Mouse (Mus musculus) hindbrain, embryonic 10.5 days (tissue): Measurements from ENCODE around the gene Bri3. TPM values are rescaled to one million over a fixed set of nuclear protein-coding genes. Genes with fewer than 3 reads are reported as not detected.

Source experiments
- DNase-seq: peaks from one replicate; pipeline ENCODE4 v3.0.0-alpha.2; 2017; ENCODE audit warnings: low spot score
- H3K27ac ChIP-seq: fragments of 300-500 bp; sonication (generic); 2 replicates; pipeline ENCODE4 v1.5.1; 2016; ENCODE audit warnings: mild to moderate bottlenecking, moderate library complexity
- H3K27me3 ChIP-seq: fragments of 300-500 bp; sonication (generic); 2 replicates; pipeline ENCODE4 v1.6.1; 2016; ENCODE audit warnings: mild to moderate bottlenecking; ENCODE audit not compliant: poor library complexity, insufficient read depth, severe bottlenecking
- H3K36me3 ChIP-seq: fragments of 300-500 bp; sonication (generic); 2 replicates; pipeline ENCODE4 v1.6.1; 2016; ENCODE audit warnings: mild to moderate bottlenecking, moderate library complexity
- H3K4me1 ChIP-seq: fragments of 300-500 bp; sonication (generic); replicated peaks from 2 replicates; pipeline ENCODE4 v1.6.1; 2016; ENCODE audit warnings: mild to moderate bottlenecking
- H3K4me3 ChIP-seq: fragments of 300-500 bp; sonication (generic); 2 replicates; pipeline ENCODE4 v1.5.1; 2016; ENCODE audit warnings: mild to moderate bottlenecking, moderate library complexity
- H3K9me3 ChIP-seq: fragments of 300-500 bp; sonication (generic); 2 replicates; pipeline ENCODE4 v1.6.1; 2016; ENCODE audit warnings: mild to moderate bottlenecking, moderate library complexity
- WGBS: fragments of 180-500 bp; shearing (Covaris S2); methylation state at CpG from one replicate; pipeline ENCODE4 v1.1.7; 2016; 5-methylcytosine and 5-hydroxymethylcytosine counted together
- polyA plus RNA-seq: library from polyadenylated mRNA; unstranded; fragments of >200 nt; fragmentation: Nextera tagmentation; extraction: Ambion mirVana; gene quantifications from 2 replicates; pipeline ENCODE4 v1.2.1, GENCODE M21; 2016

Bri3 gene
- polyA plus RNA-seq, 1 experiment from 2014 or later = 157 TPM

DNA sequence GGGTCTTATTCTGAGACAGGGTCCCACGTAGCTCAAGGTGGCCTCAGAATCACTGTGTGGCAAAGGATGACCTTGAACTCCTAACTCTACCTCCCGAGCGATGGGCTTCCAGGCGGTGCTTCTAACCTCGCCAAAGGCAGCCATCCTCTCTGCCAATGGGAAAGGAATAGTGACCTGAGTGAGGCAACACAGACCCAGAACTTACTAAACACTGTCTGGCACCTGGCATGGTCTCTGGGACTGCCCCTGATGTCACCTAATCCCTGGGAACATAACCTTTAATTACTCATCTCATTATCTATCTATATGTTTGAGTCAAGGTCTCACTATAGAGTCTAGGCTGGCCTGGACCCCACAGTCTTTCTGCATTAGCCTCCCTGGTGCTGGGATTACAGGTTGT is 24.3 kb upstream of the Bri3 start:
- H3K27me3 ChIP-seq = 0 out of 2 replicates have a peak, but pooled peaks cover 2% of the 10 kb centered on the region
- WGBS = 90% methylated on average over 5 of the region's 5 CpGs
- H3K4me3 ChIP-seq = no peak overlapping the region
- H3K9me3 ChIP-seq = no peaks in the 10 kb centered on the region
- H3K27ac ChIP-seq = no peak overlapping the region
- H3K36me3 ChIP-seq = peaks cover 32% of the 10 kb centered on the region
- peaks cover 45% of the 10 kb centered on the region for H3K4me1 ChIP-seq
- DNase-seq = no peak

DNA sequence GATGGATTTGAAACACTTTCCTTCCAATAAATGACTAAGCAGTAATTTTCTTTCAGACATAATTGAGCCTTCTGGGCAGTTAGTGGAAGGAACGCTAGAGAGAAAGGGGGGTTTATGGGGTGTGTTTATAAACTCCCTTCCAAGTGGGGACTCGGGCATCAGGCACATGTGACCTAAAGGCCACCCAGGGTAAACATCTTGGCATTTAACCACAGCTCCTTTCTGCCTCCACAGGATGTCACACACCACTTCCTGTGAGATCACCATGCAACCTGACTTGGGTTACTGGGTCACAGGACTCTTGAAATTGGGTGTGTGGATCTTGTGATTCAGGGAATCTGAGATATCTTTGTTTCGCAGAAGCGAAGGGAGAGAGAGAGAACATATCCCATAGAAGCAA is 22.9 kb upstream of the Bri3 start:
- Histone ChIP-seq H3K4me3 (no peak overlapping the region), H3K4me1 (peaks cover 45% of the 10 kb centered on the region), H3K27me3 (0 out of 2 replicates have a peak, but pooled peaks cover 4% of the 10 kb centered on the region), H3K27ac (no peak overlapping the region), H3K36me3 (peaks cover 19% of the 10 kb centered on the region), H3K9me3 (no peaks in the 10 kb centered on the region)
- no peak for DNase-seq
- 77% methylated on average over 4 of the region's 4 CpGs for WGBS

DNA sequence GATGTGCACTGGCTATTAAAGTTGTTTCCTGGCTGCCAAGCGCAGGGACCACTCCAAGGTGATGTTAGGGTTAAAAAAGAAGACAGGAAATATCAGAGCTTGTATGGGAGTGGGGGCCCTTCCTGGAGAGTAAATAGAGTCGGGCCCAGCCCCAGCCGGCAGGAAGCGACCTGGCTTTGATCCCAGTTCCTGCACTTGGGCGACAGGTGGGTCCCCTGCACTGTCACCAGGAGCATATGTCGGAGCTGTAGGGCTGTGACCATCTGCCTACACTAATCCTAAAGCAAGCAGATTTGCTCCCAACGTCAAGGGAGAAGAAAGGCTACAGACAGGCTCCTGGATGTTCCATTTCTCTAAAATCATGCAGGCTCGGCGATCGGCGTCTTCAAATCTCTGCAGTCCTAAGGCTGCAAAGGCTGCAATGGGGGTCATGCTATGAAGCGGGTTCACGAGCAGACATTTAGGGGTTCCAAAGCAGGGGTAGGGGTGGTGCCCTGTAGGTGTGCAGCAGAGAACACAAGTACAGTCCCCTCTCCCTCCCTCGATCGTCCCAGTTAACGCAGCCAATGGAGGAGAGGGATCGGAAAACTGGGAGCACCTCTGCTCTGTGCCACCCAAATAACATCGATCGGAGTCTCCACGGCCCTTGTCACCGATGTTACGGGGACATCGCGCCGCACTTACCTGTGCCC is 21.3 kb upstream of the Bri3 start:
- Histone ChIP-seq H3K36me3 (0 out of 2 replicates have a peak, but pooled peaks cover 6% of the 10 kb centered on the region), H3K27me3 (0 out of 2 replicates have a peak, but pooled peaks cover 4% of the 10 kb centered on the region), H3K4me3 (peak overlapping the region; percentile 75), H3K4me1 (peaks cover 42% of the 10 kb centered on the region), H3K9me3 (no peaks in the 10 kb centered on the region), H3K27ac (peak overlapping the region; percentile 87)
- no peak for DNase-seq
- 6% methylated on average over 25 of the region's 25 CpGs for WGBS

DNA sequence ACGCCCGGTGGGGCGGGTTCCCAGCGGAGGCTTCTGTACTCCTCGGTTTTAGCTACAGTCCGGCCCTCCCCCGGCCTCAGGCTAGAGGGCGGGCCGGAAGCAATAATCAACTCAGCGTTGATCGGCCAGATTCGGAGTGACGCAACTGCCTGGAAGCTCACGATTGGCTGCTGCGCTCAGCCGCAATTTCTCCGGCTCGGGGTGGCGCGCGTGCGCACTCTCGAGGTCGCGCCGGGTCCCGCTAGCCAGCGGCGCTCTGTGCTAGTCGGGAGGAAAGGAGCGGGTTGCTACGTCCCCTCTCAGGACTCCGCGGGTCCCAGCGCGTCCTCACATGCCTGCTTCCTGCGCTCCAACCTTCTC is 20.8 kb upstream of the Bri3 start, which contains the start of gene Tecpr1:
Gene Tecpr1, minus strand, starts transcription at position 113 of the 360 bp plus-strand sequence.
- peak; percentile 95 for DNase-seq
- no peaks in the 10 kb centered on the region for H3K9me3 ChIP-seq
- H3K4me3 ChIP-seq = peak within 1 kb of the TSS; percentile 75
- H3K4me1 ChIP-seq = peaks cover 41% of the 10 kb centered on the region
- H3K27me3 ChIP-seq = 0 out of 2 replicates have a peak, but pooled peaks cover 4% of the 10 kb centered on the region
- under 1% methylated on average over 37 of the region's 37 CpGs for WGBS
- peak within 1 kb of the TSS; percentile 87 for H3K27ac ChIP-seq
- 0 out of 2 replicates have a peak, but pooled peaks cover under 1% of the 10 kb centered on the region for H3K36me3 ChIP-seq

DNA sequence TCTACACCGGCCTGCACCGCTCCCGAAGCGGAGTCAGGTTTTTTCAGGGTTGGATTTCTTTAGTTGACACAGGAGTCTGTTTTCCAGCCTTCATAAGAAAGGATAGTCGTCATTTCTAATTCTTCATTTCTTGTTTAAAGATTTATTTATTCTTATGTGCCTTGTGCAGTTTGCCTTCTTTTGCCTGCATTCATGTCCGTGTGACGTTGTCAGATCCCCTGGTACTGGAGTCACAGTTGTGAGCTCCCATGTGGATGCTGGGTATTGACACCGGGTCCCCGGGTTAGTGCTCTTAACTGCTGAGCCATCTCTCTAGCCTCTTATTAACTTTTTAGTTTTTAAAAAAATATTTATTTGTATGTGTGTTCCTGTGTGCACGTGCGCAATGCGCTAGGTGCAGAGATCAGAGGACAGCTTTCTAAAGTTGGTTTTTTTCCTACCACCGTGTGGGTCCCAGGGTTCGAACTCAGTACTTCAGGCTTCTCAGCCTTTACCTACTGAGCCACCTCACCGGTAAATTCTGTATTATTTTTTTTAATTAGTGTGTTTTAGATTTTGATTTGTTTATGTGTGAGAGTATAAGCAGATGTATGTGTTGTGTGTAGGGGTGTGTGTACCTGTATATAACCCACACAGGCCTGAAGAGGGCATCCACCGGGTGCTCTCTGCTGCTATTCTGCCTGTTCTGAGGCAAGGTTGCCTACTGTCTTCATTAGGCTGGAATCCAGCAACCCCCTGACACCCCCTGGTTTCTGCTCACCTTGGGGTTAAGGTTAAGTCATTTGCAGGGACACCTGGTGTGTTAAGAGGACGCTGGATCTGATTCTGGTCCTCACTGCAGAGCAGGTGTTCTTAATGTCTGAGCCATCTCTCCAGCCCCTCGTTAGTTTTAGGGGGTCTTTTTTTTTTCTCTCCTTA is 20.1 kb upstream of the Bri3 start:
- DNase-seq = no peak
- WGBS = 25% methylated on average over 18 of the region's 18 CpGs

DNA sequence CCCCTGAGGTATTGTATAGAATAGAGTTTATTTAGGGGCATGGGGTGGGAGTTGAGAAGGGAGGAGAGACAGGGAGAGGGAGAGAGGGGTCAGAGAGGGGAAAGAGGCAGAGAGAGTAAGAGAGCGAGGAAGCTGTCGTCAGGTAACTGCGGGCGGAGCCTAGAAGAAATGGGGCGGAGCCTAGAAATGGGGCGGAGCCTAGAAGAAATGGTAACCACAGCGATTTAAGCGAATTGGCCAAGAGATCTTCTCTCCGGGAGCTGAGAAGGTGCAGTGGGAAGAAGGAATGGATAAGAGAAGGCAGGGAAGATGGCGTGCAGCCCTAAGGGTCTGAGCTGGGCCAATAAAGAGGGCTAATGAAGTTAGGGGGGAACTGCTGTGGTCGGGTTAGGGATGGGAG is 18.0 kb upstream of the Bri3 start:
- Histone ChIP-seq H3K27ac (no peak overlapping the region), H3K36me3 (no peaks in the 10 kb centered on the region), H3K9me3 (no peaks in the 10 kb centered on the region), H3K4me3 (no peak overlapping the region), H3K4me1 (peaks cover 24% of the 10 kb centered on the region), H3K27me3 (0 out of 2 replicates have a peak, but pooled peaks cover 4% of the 10 kb centered on the region)
- no peak for DNase-seq
- 30% methylated on average over 11 of the region's 11 CpGs for WGBS

More for the DNA sequence above, 20.1 kb upstream of the Bri3 start:
- no peaks in the 10 kb centered on the region for H3K9me3 ChIP-seq
- H3K4me1 ChIP-seq = peaks cover 35% of the 10 kb centered on the region
- H3K4me3 ChIP-seq = peak overlapping the region; percentile 75
- peak overlapping the region; percentile 87 for H3K27ac ChIP-seq
- no peaks in the 10 kb centered on the region for H3K36me3 ChIP-seq
- 0 out of 2 replicates have a peak, but pooled peaks cover 4% of the 10 kb centered on the region for H3K27me3 ChIP-seq

DNA sequence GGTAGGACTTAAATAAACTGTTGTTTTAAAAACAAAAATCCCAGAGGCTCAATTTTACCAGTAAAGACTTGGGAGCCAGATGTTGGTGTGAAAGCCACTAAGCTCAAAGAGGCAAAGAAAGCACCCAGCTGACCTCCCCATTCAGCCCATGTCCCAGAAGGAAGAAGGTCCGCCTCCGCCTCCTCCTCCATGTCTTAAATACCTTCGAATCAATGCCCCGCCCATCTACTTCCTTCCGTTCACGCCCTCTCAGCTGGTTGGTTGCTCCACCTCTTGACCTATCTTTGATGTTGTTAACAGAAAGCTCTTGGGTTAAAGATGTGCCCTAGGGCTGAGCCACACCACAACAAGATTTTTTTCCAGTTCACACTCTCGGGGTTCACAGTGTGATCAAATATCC is 14.0 kb upstream of the Bri3 start:
- Histone ChIP-seq H3K27me3 (no peaks in the 10 kb centered on the region), H3K4me1 (no peaks in the 10 kb centered on the region), H3K27ac (no peak overlapping the region), H3K4me3 (no peak overlapping the region), H3K36me3 (no peaks in the 10 kb centered on the region), H3K9me3 (no peaks in the 10 kb centered on the region)
- 89% methylated on average over 7 of the region's 7 CpGs for WGBS
- DNase-seq = no peak

DNA sequence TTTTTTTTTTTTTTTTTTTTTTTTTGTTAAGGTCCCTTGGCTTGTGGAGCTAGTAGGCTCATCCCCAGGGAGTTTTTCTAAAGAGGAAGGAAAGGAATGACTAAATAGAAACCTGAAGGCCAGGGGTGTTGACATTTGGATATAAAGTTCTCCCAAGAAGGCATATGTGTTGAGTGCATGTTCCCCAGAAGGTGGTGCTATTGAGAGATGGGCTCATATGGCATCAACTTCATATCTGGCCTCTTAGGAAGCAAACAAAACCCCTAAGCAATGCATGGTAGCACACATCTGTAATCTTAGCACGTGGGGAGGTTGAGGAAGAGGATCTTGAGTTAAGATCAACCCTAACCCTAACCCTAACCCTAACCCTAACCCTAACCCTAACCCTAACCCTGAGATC is 12.8 kb upstream of the Bri3 start:
- no peaks in the 10 kb centered on the region for H3K4me1 ChIP-seq
- H3K9me3 ChIP-seq = no peaks in the 10 kb centered on the region
- no peaks in the 10 kb centered on the region for H3K27me3 ChIP-seq
- 83% methylated on average over 1 of the region's 1 CpGs for WGBS
- no peak for DNase-seq
- H3K4me3 ChIP-seq = no peak overlapping the region
- H3K36me3 ChIP-seq = no peaks in the 10 kb centered on the region
- H3K27ac ChIP-seq = no peak overlapping the region

DNA sequence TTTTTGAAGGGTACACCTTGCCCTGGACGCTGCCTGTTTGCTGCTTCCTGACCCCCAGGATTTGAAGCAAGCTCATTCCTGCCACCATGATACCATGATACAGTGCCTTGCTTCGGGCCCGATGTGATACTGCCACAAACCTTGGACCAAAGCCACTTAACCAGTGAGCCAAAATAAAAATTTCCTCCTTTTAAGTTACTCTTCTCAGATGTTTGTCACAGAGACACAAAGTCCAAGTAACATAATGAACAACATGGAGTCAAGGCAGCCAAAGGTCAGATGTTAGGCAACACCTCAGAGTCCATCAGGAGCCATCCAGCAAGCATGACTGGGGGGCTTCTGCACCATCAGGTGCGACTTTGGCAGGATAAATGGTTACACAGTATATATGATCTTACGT is 11.7 kb upstream of the Bri3 start:
- Histone ChIP-seq H3K4me1 (no peaks in the 10 kb centered on the region), H3K36me3 (no peaks in the 10 kb centered on the region), H3K27me3 (no peaks in the 10 kb centered on the region), H3K9me3 (no peaks in the 10 kb centered on the region), H3K4me3 (no peak overlapping the region), H3K27ac (no peak overlapping the region)
- DNase-seq = no peak
- WGBS = 88% methylated on average over 5 of the region's 5 CpGs

DNA sequence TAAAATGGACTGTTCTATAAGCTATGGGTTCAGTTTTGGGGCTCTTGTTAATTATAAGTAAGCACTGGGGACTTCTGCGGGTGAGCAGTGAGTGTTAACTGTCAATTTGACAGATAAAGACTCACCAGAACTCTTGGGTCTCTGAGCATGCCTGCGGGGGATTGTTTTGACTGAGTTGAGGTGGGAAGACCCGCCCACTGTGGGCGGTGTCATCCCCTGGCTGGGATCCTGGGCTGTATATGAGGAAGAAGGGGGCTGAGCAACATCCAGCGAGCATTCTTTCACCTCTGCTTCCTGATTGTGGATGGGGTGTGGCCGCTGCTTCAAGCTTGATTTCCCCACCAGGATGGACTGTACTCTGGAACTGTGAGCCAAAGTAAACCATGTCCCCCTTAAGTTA is 10.0 kb upstream of the Bri3 start:
- WGBS = 71% methylated on average over 6 of the region's 6 CpGs
- DNase-seq = no peak
- H3K4me1 ChIP-seq = no peaks in the 10 kb centered on the region
- H3K27ac ChIP-seq = no peak overlapping the region
- H3K9me3 ChIP-seq = no peaks in the 10 kb centered on the region
- no peaks in the 10 kb centered on the region for H3K27me3 ChIP-seq
- H3K36me3 ChIP-seq = no peaks in the 10 kb centered on the region
- H3K4me3 ChIP-seq = no peak overlapping the region

DNA sequence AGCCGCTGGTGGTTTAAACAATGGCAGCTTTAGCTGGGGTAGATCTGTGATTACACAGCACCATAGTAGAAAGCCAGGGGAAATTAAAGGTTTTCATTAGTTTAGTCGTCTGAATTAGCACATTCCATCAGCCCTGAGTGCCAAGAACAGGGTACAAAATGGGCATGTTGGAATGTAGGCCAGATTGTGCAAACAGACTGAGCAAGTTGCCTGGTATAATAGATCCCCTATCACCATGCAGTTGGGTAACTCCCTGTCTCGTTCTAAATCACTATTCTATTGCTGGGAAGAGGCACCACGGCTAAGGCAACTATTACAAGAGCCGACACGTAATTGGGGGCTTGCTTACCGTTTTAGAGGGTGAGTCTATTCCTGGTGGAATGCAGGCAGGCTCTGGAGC is 9.5 kb upstream of the Bri3 start:
- no peaks in the 10 kb centered on the region for H3K27me3 ChIP-seq
- no peak for DNase-seq
- no peak overlapping the region for H3K27ac ChIP-seq
- no peaks in the 10 kb centered on the region for H3K36me3 ChIP-seq
- H3K4me1 ChIP-seq = no peaks in the 10 kb centered on the region
- H3K9me3 ChIP-seq = no peaks in the 10 kb centered on the region
- WGBS = 85% methylated on average over 7 of the region's 7 CpGs
- no peak overlapping the region for H3K4me3 ChIP-seq

DNA sequence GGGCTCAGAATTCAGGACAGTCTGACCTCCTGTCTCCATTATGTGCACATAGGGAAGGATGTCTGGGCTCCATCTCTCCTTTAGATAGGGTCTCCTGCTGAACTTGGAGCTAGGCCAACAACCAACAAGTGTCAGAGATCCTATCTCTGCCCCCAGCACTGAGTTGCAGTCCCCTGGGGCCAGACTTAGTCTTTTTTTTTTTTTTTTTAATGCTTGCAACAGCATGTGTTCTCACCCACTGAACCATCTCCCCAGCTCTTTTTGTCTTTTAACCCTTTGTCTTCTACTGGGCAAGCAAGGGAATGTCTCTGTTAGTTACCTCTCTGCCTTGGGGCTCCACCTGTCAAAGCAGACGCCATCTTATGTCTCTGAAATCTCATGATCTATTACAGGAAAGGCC is 5.3 kb upstream of the Bri3 start:
- Histone ChIP-seq H3K36me3 (no peaks in the 10 kb centered on the region), H3K9me3 (no peaks in the 10 kb centered on the region), H3K4me1 (no peaks in the 10 kb centered on the region), H3K27me3 (no peaks in the 10 kb centered on the region), H3K4me3 (no peak overlapping the region), H3K27ac (no peak overlapping the region)
- DNase-seq = no peak
- WGBS = 68% methylated on average over 1 of the region's 1 CpGs

DNA sequence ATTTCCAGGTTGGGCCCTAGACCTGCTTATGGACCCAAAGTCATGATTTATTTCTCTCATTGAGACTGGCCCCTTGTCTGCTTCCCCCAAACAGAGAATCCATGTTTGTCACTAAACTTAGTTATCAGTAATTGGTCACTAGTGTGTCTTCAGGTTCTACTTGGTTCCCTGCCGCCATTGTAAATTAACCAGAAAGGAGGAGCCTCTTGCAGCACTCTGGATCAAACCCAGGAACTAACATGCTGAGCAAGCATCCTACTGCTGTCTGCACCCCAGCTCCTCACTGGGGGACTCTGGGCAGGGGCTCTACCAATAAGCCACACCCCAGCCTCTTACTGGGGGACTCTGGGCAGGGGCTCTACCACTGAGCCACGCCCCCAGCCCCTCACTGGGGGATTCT is 1.4 kb downstream of the Bri3 start:
- no peaks in the 10 kb centered on the region for H3K36me3 ChIP-seq
- peaks cover 9% of the 10 kb centered on the region; the same call in 1 of the 2 replicates for H3K9me3 ChIP-seq
- DNase-seq = no peak
- H3K27me3 ChIP-seq = no peaks in the 10 kb centered on the region
- no peak overlapping the region for H3K4me3 ChIP-seq
- H3K4me1 ChIP-seq = no peaks in the 10 kb centered on the region
- WGBS = 73% methylated on average over 2 of the region's 2 CpGs
- no peak overlapping the region for H3K27ac ChIP-seq
